Mouse (Mus musculus): ENCODE data around the gene Alk.
"Not testable (repeated sequence)": the region's sequence is repeated elsewhere in the genome, so short reads cannot be mapped to it uniquely, and the experiment has no call there.

- TF ChIP-seq CTCF (IDR thresholded peaks at IDR 0.05; ENCODE audit: borderline replicate concordance, control insufficient read depth, extremely low read depth, insufficient read depth, low read length, poor library complexity); POLR2A (IDR thresholded peaks at IDR 0.05; ENCODE audit: control insufficient read depth, extremely low read depth, insufficient read depth, low read length, poor library complexity): not testable (repeated sequence)
Measured at GRCm38 (mm10) chr17:72479260-72479659, 125.2 kb downstream of the Alk start.

Data from thymus, adult 2 months (tissue).